Mouse (Mus musculus) inflammation-experienced regulatory T-cells, adult 6 months (primary cell): ENCODE measurements around the gene Pf4. TPM values are rescaled to one million over a fixed set of nuclear protein-coding genes. Genes with fewer than 3 reads are reported as not detected.
"Not testable (repeated sequence)": the region's sequence is repeated elsewhere in the genome, so short reads cannot be mapped to it uniquely, and the experiment has no call there.

Experiments
- ATAC-seq: one replicate; pipeline ENCODE4 v1.8.0; 2017
- polyA plus RNA-seq, 3 experiments: library from polyadenylated mRNA; unstranded; fragments of 100-300 nt; shearing (Covaris generic); gene quantifications; one replicate each; pipeline ENCODE4 v1.2.1; 2017

Gene Pf4
- polyA plus RNA-seq, 3 experiments from 2014 or later: not detected

DNA sequence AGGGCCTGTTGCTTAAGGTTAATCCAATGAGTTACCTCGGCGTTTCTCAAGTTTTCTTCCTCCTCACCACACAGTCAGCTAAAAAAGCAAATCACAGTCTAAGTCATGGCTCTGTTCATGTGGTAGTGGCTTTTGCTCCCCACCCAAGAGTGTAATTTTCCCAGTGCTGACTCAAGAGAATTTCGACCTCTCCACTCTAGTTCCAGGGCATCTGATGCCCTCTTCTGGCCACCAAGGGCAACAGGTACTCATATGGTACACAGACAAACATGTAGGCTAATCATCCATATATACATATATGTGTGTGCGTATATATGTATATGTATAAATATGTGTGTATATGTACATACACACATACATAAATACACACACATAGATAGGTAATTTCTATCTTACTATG, 15.9 kb downstream of the Pf4 start:
- ATAC-seq: no peak

DNA sequence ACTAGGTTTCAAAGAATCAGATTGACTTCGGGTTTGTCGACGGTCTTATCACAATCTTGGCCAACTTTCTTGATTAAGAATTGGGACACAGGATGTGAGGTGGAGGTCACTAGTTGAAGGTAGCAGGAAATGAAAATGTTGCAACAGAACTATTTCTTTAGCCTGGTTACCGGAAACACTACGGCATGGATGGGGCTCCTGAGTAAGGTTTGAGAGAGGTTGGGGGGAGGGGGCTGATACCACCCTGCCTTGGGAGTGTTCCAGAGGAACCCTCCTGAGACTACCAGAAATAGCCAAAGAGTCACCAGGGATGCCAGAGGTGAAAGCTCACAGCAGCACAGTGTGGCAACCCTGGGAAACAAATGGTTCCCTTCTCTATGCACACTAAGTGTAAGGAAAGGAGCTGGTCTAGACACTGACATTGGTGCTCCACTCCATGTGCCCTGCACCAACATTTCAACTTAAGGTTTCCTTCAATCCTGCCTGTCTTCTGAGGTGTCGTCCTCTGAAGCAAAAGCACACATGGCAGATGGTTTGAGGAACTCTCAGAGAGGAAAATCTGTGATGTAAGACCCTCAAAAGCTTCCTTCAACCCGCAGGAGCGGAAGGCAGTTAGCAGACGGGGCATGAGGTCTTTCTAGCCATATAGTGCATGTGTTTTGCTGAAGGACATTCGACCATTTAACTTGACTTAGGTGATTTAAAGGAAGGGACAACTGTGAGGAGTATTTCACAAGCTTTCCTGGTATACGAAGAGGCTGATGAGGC, 17.3 kb downstream of the Pf4 start:
- no peak for ATAC-seq

DNA sequence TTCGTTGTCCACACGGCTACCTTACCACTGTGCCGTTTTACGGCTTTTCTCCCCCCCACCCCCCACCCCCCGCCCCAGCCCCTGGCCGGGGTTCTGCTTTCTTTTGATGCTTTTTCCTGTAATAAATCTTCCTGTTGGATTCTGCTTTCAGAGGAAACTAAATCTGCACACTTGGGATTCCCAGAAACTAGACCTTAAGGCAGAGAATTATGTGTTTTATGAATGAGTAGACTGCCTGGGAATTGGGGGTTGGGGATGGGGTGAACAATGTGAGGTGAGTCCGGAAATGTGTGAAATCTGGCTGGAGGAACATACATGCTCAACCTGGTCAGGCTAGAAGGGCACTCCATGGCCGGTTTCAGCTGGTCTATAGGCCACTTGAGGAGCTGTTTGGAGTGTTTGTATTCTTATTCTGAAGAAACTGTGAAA, 17.9 kb downstream of the Pf4 start:
- no peak for ATAC-seq

DNA sequence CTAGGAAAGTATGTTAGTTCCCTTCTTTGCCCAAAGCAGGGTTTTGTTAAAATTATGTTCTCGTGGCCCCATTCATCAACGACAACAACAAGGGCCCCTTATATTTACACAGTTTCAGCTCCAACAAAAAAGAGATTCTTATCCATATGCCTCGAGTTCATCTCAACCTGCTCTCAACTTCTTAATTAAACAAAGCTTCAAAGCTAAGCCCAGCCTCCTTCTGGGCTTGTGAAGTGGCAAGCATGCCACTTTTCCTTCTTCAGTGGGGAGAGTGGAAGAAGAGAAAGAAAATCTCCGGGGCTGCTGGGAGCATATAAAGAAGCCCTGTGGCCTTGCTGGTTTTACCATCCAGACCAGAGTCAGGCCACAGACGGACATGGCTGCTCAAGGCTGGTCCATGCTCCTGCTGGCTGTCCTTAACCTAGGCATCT, 22.0 kb downstream of the Pf4 start, which contains the start of gene Cxcl15:
TSS of gene Cxcl15 (plus strand) at position 340 of the 431 bp plus-strand sequence.
- no peak for ATAC-seq

DNA sequence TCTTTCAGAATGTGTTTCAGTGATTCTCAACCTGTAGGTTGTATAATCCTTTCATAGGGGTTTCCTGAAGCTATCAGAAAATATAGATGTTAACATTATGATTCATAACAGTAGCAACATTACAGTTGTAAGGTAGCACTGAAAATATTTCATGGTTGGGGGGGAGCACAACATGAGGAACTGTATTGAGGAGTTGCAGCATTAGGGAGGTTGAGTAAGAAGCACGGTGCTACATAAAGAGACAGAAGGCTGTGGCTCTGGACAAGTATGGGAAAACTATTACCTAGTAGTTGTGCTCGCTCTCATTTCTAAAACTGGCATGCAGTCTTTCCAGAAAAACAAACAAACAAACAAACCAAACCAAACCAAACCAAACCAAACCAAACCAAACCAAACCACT, 23.2 kb downstream of the Pf4 start:
- not testable (repeated sequence) for ATAC-seq

DNA sequence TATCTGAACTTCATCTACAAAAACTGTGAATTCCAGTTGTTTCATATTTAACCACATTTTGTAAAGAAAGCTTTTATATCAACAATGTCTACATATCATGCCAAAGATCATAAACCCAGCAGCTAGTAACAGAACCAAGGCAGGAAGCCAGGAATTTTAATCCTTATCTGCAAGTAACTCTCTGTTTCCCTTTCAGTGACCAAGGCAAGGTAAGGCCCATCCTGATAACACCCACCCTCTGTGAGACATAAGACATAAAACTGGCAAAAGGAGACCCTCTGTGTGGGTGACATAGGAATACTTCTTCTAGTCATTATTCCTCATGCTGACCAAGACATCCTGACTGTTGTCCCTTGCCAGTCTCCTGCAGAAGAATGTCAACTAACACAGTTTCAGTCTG, 32.3 kb downstream of the Pf4 start:
- no peak for ATAC-seq

DNA sequence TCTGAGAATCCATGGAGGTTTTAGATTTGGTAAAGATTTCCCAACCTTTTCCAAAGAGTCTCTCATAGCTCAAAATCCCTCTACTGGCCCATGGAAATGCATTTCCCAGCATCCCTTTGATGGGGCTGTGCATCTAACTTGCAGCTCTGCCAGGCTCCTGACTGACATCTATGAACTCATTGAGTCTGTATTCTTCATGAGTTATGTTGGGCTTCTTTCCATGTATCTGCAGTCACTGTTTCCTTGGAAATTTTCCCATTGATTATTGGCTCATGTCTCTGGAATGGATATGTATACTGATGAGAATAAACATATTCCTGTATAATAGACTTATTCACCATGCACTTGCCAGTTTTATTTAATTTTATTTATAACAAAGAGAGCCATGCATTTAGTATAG, 33.8 kb downstream of the Pf4 start:
- ATAC-seq: no peak

DNA sequence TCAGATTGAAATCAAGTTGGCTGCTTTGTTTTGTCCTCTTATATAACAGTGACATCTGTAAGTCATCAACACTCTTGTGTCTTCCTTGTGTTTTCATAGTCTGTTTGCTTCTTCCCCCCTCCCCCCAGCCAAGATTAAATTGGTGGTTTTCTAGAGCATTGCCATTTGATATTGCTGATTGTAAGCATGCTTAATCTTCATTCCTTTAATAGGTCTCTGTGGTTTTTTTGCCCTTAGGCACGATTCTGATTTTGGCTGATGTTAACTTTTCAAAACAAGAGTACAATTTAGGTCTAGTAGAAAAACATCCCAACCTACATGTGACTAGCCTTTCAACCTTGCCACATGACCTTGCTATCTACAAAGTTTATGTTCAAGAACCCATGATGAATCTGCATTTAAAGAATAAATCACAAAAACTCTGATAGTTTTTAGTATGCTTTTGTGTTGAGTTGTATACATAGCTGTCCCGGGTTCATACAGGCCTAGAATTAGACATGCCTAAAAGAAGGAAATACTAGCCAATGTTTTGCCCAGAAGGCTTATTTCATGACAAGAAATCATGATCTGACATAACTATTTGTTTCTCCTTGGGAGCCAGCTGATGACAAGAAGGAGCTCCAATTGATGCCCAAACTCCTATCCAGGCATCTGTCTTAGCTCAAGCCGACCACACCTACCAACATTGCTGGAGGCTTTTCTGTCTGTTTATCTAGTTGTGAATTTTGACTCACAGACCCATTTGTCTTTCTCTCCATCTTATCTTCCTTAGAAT, 35.1 kb downstream of the Pf4 start:
- no peak for ATAC-seq

DNA sequence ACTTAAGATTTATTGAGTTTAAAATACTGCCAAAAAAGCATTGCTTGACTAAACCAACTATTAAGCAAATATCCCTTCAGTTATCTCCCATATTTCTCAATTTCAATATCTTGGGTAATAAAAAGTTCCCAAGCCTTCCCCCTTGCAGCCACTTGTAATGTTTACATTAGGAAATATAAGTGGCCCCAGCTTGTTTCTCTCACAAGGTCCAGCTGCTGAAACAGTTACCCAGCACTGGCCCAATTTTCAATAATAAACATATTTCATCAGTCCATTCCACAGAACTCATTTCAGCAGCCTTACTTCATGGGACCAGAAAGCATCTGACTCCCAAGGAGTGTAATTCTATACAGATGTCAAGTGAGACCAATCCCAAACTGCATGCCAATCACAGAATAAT, 47.5 kb downstream of the Pf4 start:
- ATAC-seq: no peak

Other genes with a start within 250 kb of the Pf4 start
- gene 5830473C10Rik, start 211.3 kb upstream of the Pf4 start, polyA plus RNA-seq: under 1 TPM in 1 of 3 experiments, not detected in 2; 0.30 TPM
- 1 to 10 TPM; 1.7 to 3.9 (median 2.1) TPM for gene Rassf6, start 131.8 kb upstream of the Pf4 start, polyA plus RNA-seq
- gene Cxcl5, start 13.1 kb upstream of the Pf4 start, polyA plus RNA-seq: not detected
- gene Ppbp, start 3.9 kb upstream of the Pf4 start, polyA plus RNA-seq: under 1 TPM in 1 of 3 experiments, not detected in 2; 0.67 TPM
- 1 to 10 TPM in 1 of 3 experiments, not detected in 2; 1.5 TPM for gene Cxcl3, start 13.7 kb downstream of the Pf4 start, polyA plus RNA-seq
- not detected for gene Cxcl15, start 22.1 kb downstream of the Pf4 start, polyA plus RNA-seq
- gene Cxcl1, start 118.8 kb downstream of the Pf4 start, polyA plus RNA-seq: not detected
- gene Cxcl2, start 131.4 kb downstream of the Pf4 start, polyA plus RNA-seq: under 1 TPM in 1 of 3 experiments, not detected in 2; 0.92 TPM
- gene Mthfd2l, start 158.7 kb downstream of the Pf4 start, polyA plus RNA-seq: 1 to 10 TPM in 2 of 3 experiments, under 1 TPM in 1; 0.80 to 2.3 (median 1.3) TPM